Mouse (Mus musculus) cerebellum, postnatal 4 days (tissue): Measurements from ENCODE around the gene Cxcl17.

Source experiments
- DNase-seq, 2 experiments: peaks; one replicate each; pipeline ENCODE4 v3.0.0; 2022; ENCODE audit warnings: low spot score in 2 of 2, mixed read lengths in 1 of 2

Gene Cxcl17

DNA sequence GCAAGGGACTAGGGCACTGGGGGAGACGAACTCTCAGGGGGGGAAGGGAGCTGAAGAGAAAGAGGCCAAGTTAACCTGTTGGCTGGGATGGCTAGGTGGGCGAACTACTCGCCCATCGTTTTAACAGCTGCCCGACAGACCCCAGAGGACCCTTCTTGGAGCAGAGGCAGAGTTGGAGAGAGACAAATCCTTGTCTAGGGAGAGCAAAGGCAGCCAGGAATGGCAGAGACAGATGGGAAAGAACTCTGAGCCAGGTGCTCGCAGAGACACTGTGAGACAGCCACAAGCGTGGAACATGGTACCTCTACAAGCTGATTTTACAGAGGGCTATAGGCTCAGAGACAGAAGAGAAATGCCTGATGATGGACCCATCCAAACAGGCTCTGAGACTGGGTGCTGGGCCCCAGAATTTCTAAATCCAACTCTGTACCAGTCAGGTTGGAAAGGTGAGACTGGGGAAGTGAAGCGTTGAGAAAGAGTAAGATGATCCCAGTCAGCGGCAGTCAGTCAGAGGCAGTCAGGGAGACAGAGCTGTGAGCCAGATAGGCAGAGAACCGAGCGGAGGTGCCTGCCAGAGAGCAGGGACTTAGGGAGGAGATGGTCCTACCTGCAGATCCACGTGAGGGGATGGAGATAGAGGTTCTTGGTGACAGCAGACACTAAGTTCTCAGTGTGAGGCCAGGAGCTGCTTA is 43.5 kb downstream of the Cxcl17 start, which contains the start of gene Cnfn:
TSS of gene Cnfn (minus strand) at position 667 of the 692 bp plus-strand sequence.
- DNase-seq = no peak

DNA sequence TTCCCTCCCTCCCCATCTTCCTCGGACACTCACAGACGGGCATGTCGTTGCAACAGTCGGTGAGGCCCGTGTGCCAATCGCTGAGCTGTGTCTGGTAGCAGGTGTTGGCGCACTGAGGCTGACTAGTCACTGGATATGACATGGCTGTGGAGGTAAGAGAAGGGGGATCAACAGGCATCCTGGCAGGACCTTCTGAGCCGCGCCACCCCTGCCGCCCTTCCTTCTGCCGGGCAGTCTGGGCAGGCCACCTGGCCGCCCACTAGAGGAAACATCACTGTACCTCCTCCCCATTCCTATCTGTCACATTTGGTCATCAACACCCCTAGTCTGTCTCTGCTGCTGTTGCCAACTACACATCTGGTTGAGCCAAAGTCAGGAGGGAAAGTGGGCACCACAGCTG is 44.4 kb downstream of the Cxcl17 start:
- DNase-seq = no peak

DNA sequence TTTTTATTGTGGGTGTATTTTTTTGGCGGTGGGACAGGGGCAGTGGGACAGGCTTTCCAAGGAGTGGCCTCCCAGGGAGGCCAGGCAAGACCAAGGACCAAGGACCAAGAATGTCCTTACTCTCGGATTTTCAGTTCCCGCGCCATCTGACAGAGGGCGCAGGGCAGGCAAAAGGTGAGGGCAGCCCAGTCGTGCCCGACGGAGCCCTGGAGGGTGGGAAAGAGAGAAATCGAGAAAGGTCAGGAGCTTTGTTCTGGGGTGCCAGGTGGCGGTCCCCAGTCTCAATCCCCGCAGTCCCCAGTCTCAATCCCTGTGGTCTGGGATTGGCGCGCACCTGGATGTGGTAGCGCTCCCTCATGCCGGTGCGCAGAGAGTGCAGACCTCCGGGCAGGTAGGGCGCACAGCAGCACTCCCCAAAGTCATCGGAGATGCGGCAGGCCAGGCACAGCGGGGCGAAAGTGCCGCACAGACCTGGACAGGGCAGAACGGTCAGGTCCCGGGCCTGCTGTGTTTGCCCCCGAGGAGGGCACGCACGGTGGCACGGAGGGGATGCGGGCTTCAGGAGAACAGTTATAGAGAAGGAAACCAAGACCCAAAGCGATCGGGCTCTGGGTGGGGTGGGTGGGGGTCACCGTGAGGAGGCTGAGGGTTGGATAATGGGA is 44.9 kb downstream of the Cxcl17 start:
- DNase-seq = no peak

DNA sequence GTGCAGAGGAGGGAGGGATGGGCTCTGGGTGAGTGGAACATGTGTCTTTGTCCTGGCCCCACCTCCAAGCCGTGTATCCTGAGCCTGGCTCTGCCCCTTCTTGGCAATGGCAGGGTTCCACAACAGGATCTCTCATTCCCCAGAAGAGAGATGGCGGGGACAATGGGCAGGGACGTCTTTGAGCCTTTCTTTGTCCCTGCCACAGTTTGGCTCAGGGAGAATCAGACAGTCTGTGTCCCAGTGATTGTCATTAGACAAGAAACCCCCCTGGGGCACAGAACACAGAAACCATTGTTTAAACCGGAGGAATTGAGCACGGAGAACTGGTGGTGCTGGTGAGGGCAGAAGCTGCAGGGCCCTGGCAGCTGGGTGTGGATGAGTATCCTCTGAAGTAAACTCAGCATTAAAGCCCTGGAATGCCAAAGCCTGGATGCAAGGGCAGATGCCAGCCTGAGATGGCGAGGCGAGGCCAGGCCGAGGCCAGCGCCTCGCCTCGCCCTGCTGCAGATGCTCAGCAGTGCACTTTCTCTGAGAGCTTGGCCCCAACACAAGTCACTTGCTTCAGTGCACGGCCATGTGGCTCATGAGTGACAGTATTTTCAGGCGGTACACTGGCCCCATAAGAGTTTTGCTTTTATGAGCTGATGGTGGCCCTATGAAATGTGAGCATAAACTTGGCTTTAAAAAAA is 46.6 kb downstream of the Cxcl17 start:
- no peak for DNase-seq

DNA sequence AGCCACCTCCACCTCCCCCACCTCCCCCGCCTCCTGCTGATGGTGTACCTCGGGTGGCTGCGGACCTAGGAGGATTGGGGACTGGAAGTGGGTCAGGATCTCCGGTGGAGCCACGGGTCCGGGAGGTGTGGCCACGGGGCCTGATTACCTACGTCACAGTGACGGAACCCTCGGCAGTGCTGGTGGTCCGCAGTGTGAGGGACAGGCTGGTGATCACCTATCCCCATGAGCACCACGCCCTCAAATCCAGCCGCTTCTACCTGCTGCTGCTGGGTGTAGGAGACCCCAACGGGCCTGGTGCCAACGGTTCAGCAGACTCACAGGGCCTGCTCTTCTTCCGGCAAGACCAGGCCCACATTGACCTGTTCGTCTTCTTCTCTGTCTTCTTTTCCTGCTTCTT is 49.1 kb downstream of the Cxcl17 start:
- no peak for DNase-seq

DNA sequence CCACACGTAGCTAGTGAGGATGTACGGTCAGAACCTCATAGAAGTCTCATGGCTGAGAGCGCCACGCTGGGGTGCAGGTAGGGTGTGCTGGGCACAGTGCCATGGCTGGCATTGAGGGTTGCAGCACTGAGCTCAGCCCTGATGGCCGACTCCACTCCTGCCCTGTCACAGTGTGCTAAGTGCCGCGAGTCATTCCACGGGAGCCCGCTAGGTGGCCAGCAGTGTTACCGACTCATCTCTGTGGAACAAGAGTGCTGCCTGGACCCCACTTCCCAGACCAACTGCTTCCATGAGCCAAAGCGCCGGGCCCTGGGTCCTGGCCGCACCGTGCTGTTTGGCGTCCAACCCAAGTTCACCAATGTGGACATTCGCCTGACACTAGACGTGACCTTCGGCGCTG is 49.5 kb downstream of the Cxcl17 start:
- no peak for DNase-seq

DNA sequence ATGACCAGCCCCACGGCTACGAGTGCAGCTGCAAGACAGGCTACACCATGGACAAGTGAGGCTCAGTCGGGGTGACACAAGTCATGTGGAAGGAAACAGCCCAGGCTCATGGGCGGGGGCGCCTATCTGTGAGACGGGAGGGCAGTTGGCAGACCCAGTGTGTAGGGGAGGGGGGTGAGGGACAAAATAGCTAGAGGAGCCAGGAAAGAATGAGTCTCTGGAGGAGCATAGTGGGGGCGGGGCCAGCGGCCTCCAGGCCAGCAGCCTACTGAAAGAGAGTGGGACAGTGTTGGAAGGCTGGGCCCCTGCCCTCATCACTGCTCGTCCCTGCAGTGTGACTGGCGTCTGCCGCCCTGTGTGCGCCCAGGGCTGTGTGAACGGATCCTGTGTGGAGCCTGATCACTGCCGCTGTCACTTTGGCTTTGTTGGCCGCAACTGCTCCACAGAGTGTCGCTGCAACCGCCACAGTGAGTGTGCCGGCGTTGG is 53.9 kb downstream of the Cxcl17 start:
- DNase-seq = peak in 1 of 2 experiments; percentile 49
